Mouse (Mus musculus) embryonic fibroblast, embryonic 13.5 days (primary cell): ENCODE measurements around the gene Neurl4. TPM values are rescaled to one million over a fixed set of nuclear protein-coding genes. Genes with fewer than 3 reads are reported as not detected.

Experiments
- H3K27ac ChIP-seq: 2 replicates; pipeline ENCODE4 v1.5.1; 2012; ENCODE audit warnings: low read length, control low read depth, inconsistent platforms; ENCODE audit not compliant: insufficient read depth
- H3K4me1 ChIP-seq: 2 replicates; pipeline ENCODE4 v1.6.1; 2011; ENCODE audit warnings: low read length; ENCODE audit not compliant: control insufficient read depth, insufficient read depth
- H3K4me3 ChIP-seq: 2 replicates; pipeline ENCODE4 v1.5.1; 2011; ENCODE audit warnings: mild to moderate bottlenecking, control low read depth, low read length; ENCODE audit not compliant: insufficient read depth
- CTCF ChIP-seq: IDR thresholded peaks from 2 replicates; pipeline ENCODE4 v1.5.1; 2011; ENCODE audit warnings: mild to moderate bottlenecking, control low read depth, low read length, moderate library complexity, borderline replicate concordance; ENCODE audit not compliant: insufficient read depth
- POLR2A ChIP-seq: IDR thresholded peaks from 2 replicates; pipeline ENCODE4 v1.6.1; 2011; ENCODE audit warnings: low read depth, mild to moderate bottlenecking, control low read depth, low read length, moderate library complexity
- polyA plus RNA-seq: library from polyadenylated mRNA; stranded (reverse); fragments of >200 nt; gene quantifications from 2 replicates; pipeline ENCODE4 v1.2.4, GENCODE M21; 2011; ENCODE audit warnings: low read depth; ENCODE audit not compliant: missing spikeins, insufficient read length

The Neurl4 gene
- polyA plus RNA-seq, 1 experiment, result 31.8 TPM

- H3K4me3 ChIP-seq, result no peak within 1 kb of the TSS
- TF ChIP-seq POLR2A (no peak), CTCF (no peak)
- H3K27ac ChIP-seq, result no peak within 1 kb of the TSS
- H3K4me1 ChIP-seq, result no peaks in the 10 kb centered on the region
Measured at GRCm38 (mm10) chr11:69895291-69895690, 5.6 kb upstream of the Neurl4 start, which contains the start of gene Acap1. Gene Acap1 (minus strand): TSS chr11:69895539.

GRCm38 (mm10) chr11:69899870-69900269, 1.0 kb upstream of the Neurl4 start:
- peak overlapping the region; percentile 70 for H3K4me3 ChIP-seq
- no peaks in the 10 kb centered on the region for H3K4me1 ChIP-seq
- TF ChIP-seq POLR2A (no peak), CTCF (no peak)
- no peak overlapping the region for H3K27ac ChIP-seq

- Histone ChIP-seq H3K4me1 (no peaks in the 10 kb centered on the region), H3K4me3 (peak overlapping the region; percentile 70), H3K27ac (peak overlapping the region; percentile 94)
- TF ChIP-seq CTCF (no peak), POLR2A (peak; percentile 63)
Measured at GRCm38 (mm10) chr11:69901406-69901846, 554 bp downstream of the Neurl4 start.

GRCm38 (mm10) chr11:69901993-69902392, 1.1 kb downstream of the Neurl4 start:
- Histone ChIP-seq H3K27ac (peak overlapping the region; percentile 7; the same call in 1 of the 2 replicates), H3K4me3 (peak overlapping the region; percentile 85), H3K4me1 (no peaks in the 10 kb centered on the region)
- TF ChIP-seq POLR2A, result no peak
- TF ChIP-seq CTCF, result no peak

GRCm38 (mm10) chr11:69902972-69903371, 2.1 kb downstream of the Neurl4 start:
- no peak for TF ChIP-seq POLR2A
- TF ChIP-seq CTCF, result no peak

GRCm38 (mm10) chr11:69904311-69904710, 3.4 kb downstream of the Neurl4 start:
- Histone ChIP-seq H3K27ac (no peak overlapping the region), H3K4me1 (no peaks in the 10 kb centered on the region), H3K4me3 (no peak overlapping the region)
- no peak for TF ChIP-seq POLR2A
- no peak for TF ChIP-seq CTCF

More at GRCm38 (mm10) chr11:69902972-69903371, 2.1 kb downstream of the Neurl4 start:
- Histone ChIP-seq H3K27ac (no peak overlapping the region), H3K4me1 (no peaks in the 10 kb centered on the region), H3K4me3 (peak overlapping the region; percentile 85)

- Histone ChIP-seq H3K4me3 (no peak overlapping the region), H3K27ac (no peak overlapping the region), H3K4me1 (no peaks in the 10 kb centered on the region)
- TF ChIP-seq POLR2A (no peak), CTCF (no peak)
Measured at GRCm38 (mm10) chr11:69908645-69909044, 7.8 kb downstream of the Neurl4 start.

GRCm38 (mm10) chr11:69909174-69909573, 8.3 kb downstream of the Neurl4 start:
- H3K27ac ChIP-seq, result no peak overlapping the region
- no peaks in the 10 kb centered on the region for H3K4me1 ChIP-seq
- no peak overlapping the region for H3K4me3 ChIP-seq
- TF ChIP-seq CTCF, result no peak
- no peak for TF ChIP-seq POLR2A

- TF ChIP-seq CTCF (no peak), POLR2A (no peak)
- Histone ChIP-seq H3K4me3 (no peak overlapping the region), H3K4me1 (peaks cover 6% of the 10 kb centered on the region; the same call in 1 of the 2 replicates), H3K27ac (no peak overlapping the region)
Measured at GRCm38 (mm10) chr11:69910177-69910576, 9.3 kb downstream of the Neurl4 start.

GRCm38 (mm10) chr11:69910781-69911560, 10.1 kb downstream of the Neurl4 start:
- Histone ChIP-seq H3K4me3 (no peak overlapping the region), H3K27ac (no peak overlapping the region), H3K4me1 (peaks cover 9% of the 10 kb centered on the region; the same call in 1 of the 2 replicates)
- TF ChIP-seq POLR2A (no peak), CTCF (no peak)
